Mouse (Mus musculus) c-Kit-positive CD71-negative TER-119-negative erythroid progenitor cells, embryonic 14.5 days (primary cell): Measurements from ENCODE around the gene P2ry4.

Experiments
- DNase-seq: peaks from one replicate; pipeline ENCODE4 v3.0.0-alpha.2; 2013; ENCODE audit warnings: low read depth

The P2ry4 gene

GRCm38 (mm10) chrX:100594791-100595190, at the start of gene P2ry4:
TSS of gene P2ry4 (minus strand) at chrX:100594869.
- no peak for DNase-seq

- no peak for DNase-seq
Measured at GRCm38 (mm10) chrX:100638477-100638876, 43.8 kb upstream of the P2ry4 start.

- no peak for DNase-seq
Measured at GRCm38 (mm10) chrX:100629076-100629475, 34.4 kb upstream of the P2ry4 start.

DNA sequence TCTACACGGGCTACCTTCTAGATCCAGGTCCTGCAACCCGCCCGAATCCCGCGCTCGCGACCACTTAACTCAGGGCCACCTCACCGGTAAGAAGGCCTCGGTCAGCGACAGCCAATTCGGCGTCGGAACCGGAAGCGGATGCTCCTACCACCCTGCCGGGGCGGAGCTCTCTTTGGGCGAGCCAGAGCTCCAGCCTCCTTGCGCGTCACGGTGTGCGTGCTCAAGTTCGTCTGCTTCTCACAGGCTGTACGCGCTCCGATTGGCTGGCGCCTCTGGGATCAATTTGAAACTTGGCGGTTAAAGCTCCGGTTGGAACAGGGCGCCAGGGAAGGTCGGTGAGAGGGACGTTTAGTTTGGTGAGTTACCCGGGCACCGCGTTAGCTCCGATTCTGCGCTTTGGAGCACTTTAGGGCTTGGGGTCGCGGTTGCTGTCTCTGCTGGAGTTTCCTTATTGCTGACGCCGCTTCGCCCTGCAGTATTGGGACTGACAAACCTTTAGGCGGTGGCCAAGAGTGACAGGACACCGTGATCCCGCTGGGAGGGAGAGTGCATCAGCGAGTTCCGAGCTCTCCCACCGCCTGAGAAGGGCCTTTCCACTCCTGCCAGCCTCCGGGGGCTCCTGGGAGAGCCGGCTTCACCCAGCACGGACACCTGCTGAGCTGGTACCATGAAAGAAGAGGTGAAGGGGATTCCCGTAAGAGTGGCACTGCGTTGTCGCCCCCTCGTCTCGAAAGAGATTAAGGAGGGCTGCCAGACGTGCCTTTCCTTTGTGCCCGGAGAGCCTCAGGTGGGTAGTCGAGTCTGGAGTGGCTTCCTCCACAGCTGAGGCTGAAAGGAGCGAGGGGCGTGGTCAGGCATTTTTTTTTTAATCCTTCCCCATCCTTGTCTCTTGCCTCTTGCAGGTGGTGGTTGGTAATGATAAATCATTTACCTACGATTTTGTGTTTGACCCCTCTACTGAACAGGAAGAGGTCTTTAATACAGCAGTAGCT, 31.4 kb upstream of the P2ry4 start, which contains the start of gene Pdzd11:
Gene Pdzd11 (minus strand): TSS at position 767 of the 992 bp plus-strand sequence.
- peak; percentile 83 for DNase-seq

GRCm38 (mm10) chrX:100625546-100625801, 30.8 kb upstream of the P2ry4 start, which contains the start of gene Kif4:
TSS of gene Kif4 (plus strand) at chrX:100625737.
- DNase-seq: no peak

- DNase-seq: no peak
Measured at GRCm38 (mm10) chrX:100625146-100625545, 30.5 kb upstream of the P2ry4 start.

- no peak for DNase-seq
Measured at GRCm38 (mm10) chrX:100624242-100624641, 29.6 kb upstream of the P2ry4 start.

DNA sequence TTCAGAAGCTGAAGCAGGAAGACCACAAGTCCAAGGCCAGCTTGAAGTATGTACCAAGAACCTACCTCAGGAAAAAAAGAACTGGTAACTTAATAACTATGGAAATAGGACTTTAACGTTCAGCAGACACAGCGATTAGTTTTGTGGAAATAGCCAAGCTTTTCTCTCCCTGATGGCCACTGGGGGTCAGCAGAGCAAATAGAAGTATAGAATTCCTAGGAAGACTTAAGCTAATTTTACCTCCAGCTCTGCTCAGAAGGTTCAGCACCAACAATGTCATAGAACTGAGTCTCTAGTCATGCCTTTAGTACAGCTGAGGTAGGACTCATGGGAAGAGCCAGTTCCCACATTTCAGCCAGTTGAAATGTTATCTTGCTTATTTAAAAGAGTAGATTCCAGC, 26.7 kb upstream of the P2ry4 start:
- no peak for DNase-seq

DNA sequence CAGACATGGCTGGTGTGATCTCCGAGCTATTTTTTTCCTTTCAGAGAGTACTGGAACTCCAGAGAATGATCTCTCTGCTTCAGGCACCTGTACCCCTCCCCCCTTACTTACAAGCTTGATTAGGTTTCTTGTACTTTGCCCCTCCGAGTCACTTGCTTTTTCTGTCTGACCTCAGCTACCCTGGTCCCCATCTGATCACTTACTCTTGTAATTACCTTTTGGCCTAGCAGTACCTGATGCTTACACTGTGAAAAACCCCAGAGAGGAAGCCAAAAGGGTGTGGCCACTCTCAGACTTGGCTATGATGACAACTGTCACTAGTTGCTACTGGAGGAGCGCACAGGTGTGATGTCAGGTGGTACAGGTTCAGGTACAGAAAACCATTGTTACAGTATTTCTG, 23.8 kb upstream of the P2ry4 start:
- DNase-seq: no peak

GRCm38 (mm10) chrX:100605314-100605713, 10.6 kb upstream of the P2ry4 start, which contains the start of gene Arr3:
TSS of gene Arr3 (plus strand) at chrX:100605497.
- DNase-seq: no peak

GRCm38 (mm10) chrX:100599755-100600154, 5.1 kb upstream of the P2ry4 start:
- DNase-seq: no peak

GRCm38 (mm10) chrX:100597439-100597838, 2.8 kb upstream of the P2ry4 start:
- no peak for DNase-seq

- DNase-seq: no peak
Measured at GRCm38 (mm10) chrX:100571951-100572350, 22.7 kb downstream of the P2ry4 start, which contains the start of gene Awat1. TSS of gene Awat1 (plus strand) at chrX:100572251.

DNA sequence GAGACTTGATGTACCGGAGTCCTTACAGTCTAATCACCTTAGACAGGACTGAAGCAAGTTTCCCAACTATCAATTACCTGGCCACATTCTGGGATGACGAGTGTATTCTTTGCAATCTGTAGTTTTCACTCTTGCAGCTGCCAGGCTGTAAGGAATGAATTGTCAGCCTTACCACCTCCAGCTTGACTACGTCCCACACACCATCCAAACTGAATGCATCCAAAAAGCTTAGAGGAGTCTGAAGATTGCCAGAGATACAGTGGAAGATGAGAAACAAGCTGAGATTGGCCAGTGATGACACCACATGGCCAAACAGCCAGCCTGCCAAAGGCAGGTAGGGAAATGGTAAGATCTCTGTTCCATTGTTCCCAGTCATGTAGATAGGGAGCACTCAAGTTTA, 29.0 kb downstream of the P2ry4 start:
- no peak for DNase-seq

DNA sequence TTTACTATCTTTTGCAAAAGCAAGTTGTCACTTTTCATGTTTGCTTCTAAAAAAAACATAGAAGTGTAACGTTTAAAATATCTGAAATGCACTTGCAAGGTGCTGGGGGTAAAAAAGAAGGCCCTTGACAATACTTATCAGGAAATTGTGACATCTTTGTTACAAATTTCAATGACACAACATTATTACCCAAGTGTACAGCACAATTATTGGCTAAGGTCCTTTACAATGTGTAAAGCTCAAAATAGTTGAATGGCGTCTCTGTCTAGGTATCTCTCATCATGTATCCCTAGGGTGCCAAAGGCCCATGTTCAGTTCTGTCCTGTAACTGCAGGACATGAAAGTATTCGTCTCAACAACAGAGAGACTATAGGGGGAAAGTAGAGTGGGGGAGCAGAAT, 38.6 kb downstream of the P2ry4 start:
- no peak for DNase-seq
